Mouse (Mus musculus) kidney, adult 2 months (tissue): ENCODE results near the gene Serpinb6d. TPM values are rescaled to one million over a fixed set of nuclear protein-coding genes. Genes with fewer than 3 reads are reported as not detected.

Experiments used
- DNase-seq: peaks from one replicate; pipeline ENCODE4 v3.0.0; 2021
- H3K27ac ChIP-seq: fragments of 200-500 bp; 2 replicates; pipeline ENCODE4 v1.5.1; 2012; ENCODE audit warnings: low read depth, low read length, control low read depth, inconsistent platforms; ENCODE audit not compliant: insufficient read depth
- H3K27me3 ChIP-seq: fragments of 200-500 bp; replicated peaks from 2 replicates; pipeline ENCODE4 v1.6.1; 2012; ENCODE audit warnings: mild to moderate bottlenecking, moderate library complexity, low read length, inconsistent platforms; ENCODE audit not compliant: control insufficient read depth, insufficient read depth
- H3K36me3 ChIP-seq: fragments of 200-500 bp; 2 replicates; pipeline ENCODE4 v1.6.1; 2012; ENCODE audit warnings: mild to moderate bottlenecking, moderate library complexity, low read length, inconsistent platforms; ENCODE audit not compliant: control insufficient read depth, insufficient read depth
- H3K4me1 ChIP-seq: fragments of 200-500 bp; 2 replicates; pipeline ENCODE4 v1.6.1; 2011; ENCODE audit warnings: low read length; ENCODE audit not compliant: control insufficient read depth, insufficient read depth
- H3K4me3 ChIP-seq: fragments of 200-500 bp; 2 replicates; pipeline ENCODE4 v1.5.1; 2011; ENCODE audit warnings: mild to moderate bottlenecking, low read depth, low read length, control low read depth; ENCODE audit not compliant: insufficient read depth
- CTCF ChIP-seq: fragments of 200-500 bp; conservative IDR thresholded peaks from 2 replicates; pipeline ENCODE4 v1.5.1; 2011; ENCODE audit warnings: low read depth, mild to moderate bottlenecking, control low read depth, low read length, moderate library complexity, mixed read lengths; ENCODE audit not compliant: insufficient read depth, insufficient read length
- POLR2A ChIP-seq: fragments of 200-500 bp; IDR thresholded peaks from one replicate; pipeline ENCODE4 v1.6.1; 2011; ENCODE audit warnings: low read depth, low read length, control low read depth
- WGBS: fragments of 180-500 bp; shearing (Covaris S2); methylation state at CpG from one replicate; pipeline ENCODE4 v1.1.7; 2018; 5-methylcytosine and 5-hydroxymethylcytosine counted together
- polyA plus RNA-seq: library from polyadenylated mRNA; depleted of rRNA; stranded (reverse); fragments of >200 nt; gene quantifications from 2 replicates; pipeline ENCODE4 v1.2.3, GENCODE M21; 2012; rRNA removed

The Serpinb6d gene
- not detected in 2 replicates for polyA plus RNA-seq

GRCm38 (mm10) chr13:33661105-33661504 lies at the start of gene Serpinb6d:
Serpinb6d (plus strand) TSS chr13:33661405.
- TF ChIP-seq CTCF (no peak), POLR2A (no peak)
- Histone ChIP-seq H3K36me3 (no peaks in the 10 kb centered on the region), H3K4me3 (no peak within 1 kb of the TSS), H3K4me1 (no peaks in the 10 kb centered on the region), H3K27ac (no peak within 1 kb of the TSS), H3K27me3 (no peaks in the 10 kb centered on the region)
- 69% methylated on average over 1 of the region's 1 CpGs for WGBS
- DNase-seq: peak; percentile 15

- no peak for TF ChIP-seq CTCF
- no peak for TF ChIP-seq POLR2A
- H3K27ac ChIP-seq: no peak overlapping the region
- H3K4me1 ChIP-seq: no peaks in the 10 kb centered on the region
- H3K27me3 ChIP-seq: no peaks in the 10 kb centered on the region
- no peak overlapping the region for H3K4me3 ChIP-seq
- 94% methylated on average over 2 of the region's 2 CpGs for WGBS
- no peak for DNase-seq
- no peaks in the 10 kb centered on the region for H3K36me3 ChIP-seq
Observed at GRCm38 (mm10) chr13:33622921-33623320, 38.3 kb upstream of the Serpinb6d start.

- WGBS: 67% methylated on average over 2 of the region's 2 CpGs
- DNase-seq: no peak
Observed at GRCm38 (mm10) chr13:33642540-33642939, 18.7 kb upstream of the Serpinb6d start.

GRCm38 (mm10) chr13:33662550-33662949 lies 1.3 kb downstream of the Serpinb6d start:
- Histone ChIP-seq H3K27me3 (no peaks in the 10 kb centered on the region), H3K27ac (no peak overlapping the region), H3K36me3 (no peaks in the 10 kb centered on the region), H3K4me1 (no peaks in the 10 kb centered on the region), H3K4me3 (no peak overlapping the region)
- no peak for TF ChIP-seq POLR2A
- no peak for TF ChIP-seq CTCF
- DNase-seq: no peak

More at GRCm38 (mm10) chr13:33642540-33642939, 18.7 kb upstream of the Serpinb6d start:
- Histone ChIP-seq H3K27ac (no peak overlapping the region), H3K27me3 (no peaks in the 10 kb centered on the region), H3K36me3 (no peaks in the 10 kb centered on the region), H3K4me1 (no peaks in the 10 kb centered on the region), H3K4me3 (no peak overlapping the region)
- TF ChIP-seq CTCF: no peak
- no peak for TF ChIP-seq POLR2A

GRCm38 (mm10) chr13:33720296-33720695 lies 59.1 kb downstream of the Serpinb6d start:
- no peak overlapping the region for H3K4me3 ChIP-seq
- TF ChIP-seq CTCF (no peak), POLR2A (no peak)
- H3K4me1 ChIP-seq: no peaks in the 10 kb centered on the region
- 73% methylated on average over 2 of the region's 2 CpGs for WGBS
- no peak overlapping the region for H3K27ac ChIP-seq
- H3K27me3 ChIP-seq: no peaks in the 10 kb centered on the region
- DNase-seq: no peak
- no peaks in the 10 kb centered on the region for H3K36me3 ChIP-seq

Other genes starting within 250 kb of the Serpinb6d start
- not detected in 2 replicates for gene Serpinb9g, start 176.6 kb upstream of the Serpinb6d start, polyA plus RNA-seq
- gene Serpinb6e, start 182.0 kb downstream of the Serpinb6d start, polyA plus RNA-seq: not detected in 2 replicates
- gene Serpinb6c, start 244.3 kb downstream of the Serpinb6d start, polyA plus RNA-seq: 0.11 TPM in 1 of 2 replicates, not detected in the other